Mouse (Mus musculus) intestine, postnatal 0 days (tissue): Measurements from ENCODE around the gene Heatr6. TPM values are rescaled to one million over a fixed set of nuclear protein-coding genes. Genes with fewer than 3 reads are reported as not detected.

Experiments
- ATAC-seq: fragments of 200-750 bp; cut with Nextera tagmentation; 2 replicates; pipeline ENCODE4 v1.8.0; 2017; ENCODE audit warnings: mild to moderate bottlenecking, moderate TSS enrichment, moderate library complexity
- H3K27ac ChIP-seq: fragments of 300-500 bp; sonication (generic); 2 replicates; pipeline ENCODE4 v1.5.1; 2014; ENCODE audit warnings: mild to moderate bottlenecking, low read depth, low read length, moderate library complexity
- H3K27me3 ChIP-seq: fragments of 300-500 bp; sonication (generic); replicated peaks from 2 replicates; pipeline ENCODE4 v1.6.1; 2014; ENCODE audit warnings: low read length, mixed read lengths; ENCODE audit not compliant: control insufficient read depth, insufficient read depth
- H3K36me3 ChIP-seq: fragments of 300-500 bp; sonication (generic); 2 replicates; pipeline ENCODE4 v1.6.1; 2014; ENCODE audit warnings: mild to moderate bottlenecking, moderate library complexity; ENCODE audit not compliant: control insufficient read depth, insufficient read depth
- H3K4me1 ChIP-seq: fragments of 300-500 bp; sonication (generic); replicated peaks from 2 replicates; pipeline ENCODE4 v1.6.1; 2014; ENCODE audit warnings: antibody characterized with exemption, low read length, mixed read lengths; ENCODE audit not compliant: control insufficient read depth, insufficient read depth
- H3K4me2 ChIP-seq: fragments of 300-500 bp; sonication (generic); replicated peaks from 2 replicates; pipeline ENCODE4 v1.6.1; 2014; ENCODE audit warnings: low read depth, mild to moderate bottlenecking, moderate library complexity
- H3K4me3 ChIP-seq: fragments of 300-500 bp; sonication (generic); 2 replicates; pipeline ENCODE4 v1.5.1; 2014; ENCODE audit warnings: low read depth, low read length
- H3K9ac ChIP-seq: fragments of 300-500 bp; sonication (generic); 2 replicates; pipeline ENCODE4 v1.6.1; 2014; ENCODE audit warnings: mild to moderate bottlenecking, low read depth, low read length
- H3K9me3 ChIP-seq: fragments of 300-500 bp; sonication (generic); 2 replicates; pipeline ENCODE4 v1.6.1; 2016; ENCODE audit warnings: mixed run types; ENCODE audit not compliant: control insufficient read depth
- CTCF ChIP-seq: sonication (generic); IDR thresholded peaks from 2 replicates; pipeline ENCODE4 v1.5.1; 2016; ENCODE audit warnings: low read depth, mild to moderate bottlenecking, control low read depth, antibody characterized with exemption, moderate library complexity
- WGBS: fragments of 180-500 bp; shearing (Covaris S2); extraction: QIAGEN DNeasy Blood & Tissue Kit; methylation state at CpG from one replicate; pipeline ENCODE4 v1.1.7; 2014; 5-methylcytosine and 5-hydroxymethylcytosine counted together
- polyA plus RNA-seq: library from polyadenylated mRNA; unstranded; fragments of >200 nt; fragmentation: Nextera tagmentation; extraction: Ambion mirVana; gene quantifications from 2 replicates; pipeline ENCODE4 v1.2.1, GENCODE M21; 2015

Gene Heatr6
- polyA plus RNA-seq, 1 experiment from 2014 or later: 7.7 TPM

DNA sequence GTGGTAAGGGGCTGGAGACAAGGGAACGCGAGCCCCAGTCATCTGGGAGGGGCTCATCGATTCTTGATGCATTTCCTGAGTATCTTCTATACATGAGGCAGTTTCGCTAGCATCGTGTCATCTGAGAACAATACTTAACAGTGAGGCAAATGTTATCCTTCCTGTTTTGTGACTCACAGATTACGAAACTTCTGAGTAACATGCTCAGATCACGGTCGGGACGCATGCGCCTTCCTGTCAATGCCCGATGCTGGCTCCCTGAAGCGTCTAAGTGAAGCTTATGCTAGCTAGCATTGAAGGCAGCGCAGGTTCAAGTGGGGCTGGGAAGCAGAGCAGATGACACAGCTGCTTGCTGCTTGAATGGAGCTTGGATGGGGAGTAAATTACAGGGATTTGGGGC lies 35.8 kb downstream of the Heatr6 start:
- Histone ChIP-seq H3K36me3 (no peaks in the 10 kb centered on the region), H3K4me2 (0 out of 2 replicates have a peak overlapping the region, but pooled peaks have one; percentile 13), H3K4me1 (0 out of 2 replicates have a peak, but pooled peaks cover 4% of the 10 kb centered on the region), H3K4me3 (no peak overlapping the region), H3K27ac (peak overlapping the region; percentile 21; the same call in 1 of the 2 replicates), H3K9me3 (no peaks in the 10 kb centered on the region), H3K9ac (no peak overlapping the region), H3K27me3 (no peaks in the 10 kb centered on the region)
- ATAC-seq: peak; percentile 44; the same call in 1 of the 2 replicates
- 36% methylated on average over 13 of the region's 13 CpGs for WGBS
- TF ChIP-seq CTCF: no peak

DNA sequence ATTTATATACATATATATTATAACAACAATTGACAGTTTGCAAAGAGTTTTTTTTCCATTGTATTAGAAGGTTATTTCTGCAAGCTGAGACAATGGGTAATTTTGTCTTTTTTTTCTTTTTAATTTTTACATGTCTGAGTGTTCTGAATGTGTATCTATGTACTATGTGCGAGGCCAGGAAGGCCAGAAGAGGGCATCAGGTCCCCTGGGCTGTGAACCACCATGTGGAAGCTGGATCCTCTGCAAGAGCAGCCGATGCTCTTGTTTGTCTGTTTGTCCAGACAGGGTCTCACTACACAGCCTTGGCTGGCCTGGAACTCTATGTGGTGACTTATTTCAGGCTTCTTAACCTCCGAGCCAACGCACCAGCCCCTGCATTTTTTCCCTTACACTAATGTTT lies 37.6 kb downstream of the Heatr6 start:
- 64% methylated on average over 4 of the region's 4 CpGs for WGBS
- H3K9ac ChIP-seq: no peak overlapping the region
- H3K4me1 ChIP-seq: 0 out of 2 replicates have a peak, but pooled peaks cover 4% of the 10 kb centered on the region
- H3K4me3 ChIP-seq: no peak overlapping the region
- no peak for ATAC-seq
- H3K36me3 ChIP-seq: no peaks in the 10 kb centered on the region
- no peaks in the 10 kb centered on the region for H3K9me3 ChIP-seq
- H3K27ac ChIP-seq: no peak overlapping the region
- H3K4me2 ChIP-seq: no peak overlapping the region
- peak; percentile 33; the same call in 1 of the 2 replicates for TF ChIP-seq CTCF
- H3K27me3 ChIP-seq: no peaks in the 10 kb centered on the region

DNA sequence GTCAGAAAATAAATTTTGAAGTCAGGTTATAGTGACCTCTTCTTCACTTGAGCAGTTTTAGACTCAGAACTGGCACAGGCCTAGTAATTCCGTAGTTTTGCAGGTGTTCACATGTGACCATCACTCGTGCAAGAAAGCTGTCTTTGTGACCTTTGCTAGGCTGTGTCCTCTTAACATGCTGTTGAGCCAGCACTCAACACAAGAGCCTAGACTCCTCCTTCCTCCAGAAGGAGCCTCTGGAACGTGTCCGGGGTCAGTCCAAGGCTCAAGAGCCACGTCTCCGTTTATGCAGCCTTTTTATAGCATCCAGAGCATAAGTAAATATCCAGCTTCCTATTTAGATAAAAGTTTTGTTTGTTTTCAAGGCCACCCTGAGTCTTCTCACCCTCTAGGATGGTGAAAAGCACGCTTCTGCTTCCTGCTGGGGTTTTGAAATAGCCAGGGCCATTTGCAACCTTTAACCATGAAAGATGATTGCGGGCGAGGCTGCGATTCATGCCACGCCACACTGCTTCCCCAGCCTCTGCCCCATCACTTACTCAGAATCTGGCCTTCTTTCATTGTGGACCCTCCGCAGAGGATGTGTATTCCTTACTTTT lies 38.9 kb downstream of the Heatr6 start:
- no peak overlapping the region for H3K9ac ChIP-seq
- no peaks in the 10 kb centered on the region for H3K36me3 ChIP-seq
- no peak overlapping the region for H3K4me3 ChIP-seq
- ATAC-seq: peak; percentile 96
- 0 out of 2 replicates have a peak, but pooled peaks cover 4% of the 10 kb centered on the region for H3K4me1 ChIP-seq
- H3K27ac ChIP-seq: peak overlapping the region; percentile 76
- no peak overlapping the region for H3K4me2 ChIP-seq
- no peaks in the 10 kb centered on the region for H3K27me3 ChIP-seq
- WGBS: 35% methylated on average over 12 of the region's 12 CpGs
- H3K9me3 ChIP-seq: no peaks in the 10 kb centered on the region
- no peak for TF ChIP-seq CTCF

DNA sequence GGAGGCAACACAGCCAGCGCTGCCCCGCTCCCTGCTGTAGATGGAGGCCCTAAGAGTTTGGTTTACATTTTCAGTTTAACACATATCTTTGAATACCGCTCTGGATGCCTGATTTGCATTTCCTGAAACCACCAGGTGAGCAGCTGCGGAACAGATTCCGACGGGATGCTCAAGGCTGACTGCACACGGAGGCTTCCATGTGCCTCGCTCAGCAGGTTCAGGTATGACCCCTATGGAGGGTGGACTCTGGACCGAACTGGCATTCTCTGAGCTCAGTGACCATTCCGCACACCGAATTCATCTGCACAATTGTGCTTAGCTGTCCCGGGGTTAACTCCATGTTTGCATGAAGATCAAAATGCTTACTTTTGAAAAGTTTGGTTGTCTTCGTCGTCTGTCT lies 39.8 kb downstream of the Heatr6 start:
- H3K27ac ChIP-seq: peak overlapping the region; percentile 76

DNA sequence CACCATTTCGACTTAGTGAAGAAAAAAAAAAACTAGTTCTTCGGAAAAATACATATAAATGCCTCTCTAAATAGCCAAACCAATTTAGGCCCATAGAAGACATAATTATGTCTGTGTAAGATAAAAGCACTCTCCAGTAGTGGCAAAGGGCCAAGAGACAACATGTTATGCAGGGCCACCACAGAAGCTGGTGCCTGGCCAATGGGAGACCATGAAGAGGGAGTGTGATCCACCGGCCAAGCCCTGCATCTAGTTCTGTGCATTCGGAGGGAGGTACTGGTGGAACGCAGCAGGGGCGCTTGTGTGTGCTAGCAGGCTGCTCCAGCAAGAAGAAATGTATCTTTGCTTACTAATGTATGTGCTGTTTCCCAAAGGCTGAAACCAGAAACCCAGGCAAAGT lies 42.6 kb downstream of the Heatr6 start:
- ATAC-seq: no peak
- no peak overlapping the region for H3K9ac ChIP-seq
- H3K4me1 ChIP-seq: 0 out of 2 replicates have a peak, but pooled peaks cover 4% of the 10 kb centered on the region
- no peak overlapping the region for H3K4me2 ChIP-seq
- no peak overlapping the region for H3K27ac ChIP-seq
- H3K9me3 ChIP-seq: no peaks in the 10 kb centered on the region
- WGBS: 85% methylated on average over 6 of the region's 6 CpGs
- TF ChIP-seq CTCF: no peak
- no peaks in the 10 kb centered on the region for H3K36me3 ChIP-seq
- H3K27me3 ChIP-seq: no peaks in the 10 kb centered on the region
- H3K4me3 ChIP-seq: no peak overlapping the region

More for the DNA sequence above, 39.8 kb downstream of the Heatr6 start:
- no peak for TF ChIP-seq CTCF
- Histone ChIP-seq H3K4me1 (0 out of 2 replicates have a peak, but pooled peaks cover 4% of the 10 kb centered on the region), H3K4me3 (no peak overlapping the region), H3K9me3 (no peaks in the 10 kb centered on the region), H3K4me2 (0 out of 2 replicates have a peak overlapping the region, but pooled peaks have one; percentile 9), H3K9ac (no peak overlapping the region), H3K36me3 (no peaks in the 10 kb centered on the region), H3K27me3 (no peaks in the 10 kb centered on the region)
- ATAC-seq: no peak
- WGBS: 58% methylated on average over 14 of the region's 14 CpGs

DNA sequence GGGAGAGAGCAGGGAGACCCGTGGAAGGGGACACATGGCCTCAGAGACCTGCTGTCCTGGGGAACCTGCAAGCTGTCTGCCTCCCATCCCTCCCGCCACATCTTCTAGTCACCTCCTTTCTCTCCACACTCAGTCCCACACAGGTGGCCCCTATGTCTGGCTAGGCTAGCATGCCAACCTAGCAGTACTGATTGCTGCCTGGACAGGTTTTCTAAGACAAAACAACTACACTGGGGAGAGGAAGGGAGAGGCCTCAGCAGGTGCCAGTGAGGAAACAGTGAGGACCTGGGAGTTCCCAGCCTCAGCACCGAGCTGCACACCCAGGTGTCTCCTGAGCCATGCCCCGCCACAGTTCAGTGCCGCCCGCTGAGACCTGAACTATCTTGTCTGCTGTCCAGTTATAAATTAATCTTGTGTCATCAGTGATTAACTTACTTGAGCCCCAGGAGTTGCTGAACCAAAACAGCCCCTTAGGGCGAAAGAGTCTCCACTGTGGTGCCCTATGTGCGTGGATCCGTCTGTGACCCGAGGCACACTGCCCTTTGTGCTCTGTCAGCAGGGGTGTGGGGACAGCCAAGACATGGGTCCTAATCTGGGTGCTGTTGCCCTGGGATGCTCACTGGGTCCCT lies 43.6 kb downstream of the Heatr6 start:
- no peak for TF ChIP-seq CTCF
- Histone ChIP-seq H3K27ac (no peak overlapping the region), H3K4me3 (no peak overlapping the region), H3K36me3 (no peaks in the 10 kb centered on the region), H3K9me3 (no peaks in the 10 kb centered on the region), H3K9ac (no peak overlapping the region), H3K27me3 (no peaks in the 10 kb centered on the region), H3K4me1 (0 out of 2 replicates have a peak, but pooled peaks cover 2% of the 10 kb centered on the region), H3K4me2 (no peak overlapping the region)
- WGBS: 51% methylated on average over 10 of the region's 10 CpGs
- no peak for ATAC-seq
